In genomic region chr16:78517171-78517570, GRCm38 (mm10) we compare ENCODE assay signal across 19 mouse cellular contexts. TPM values are rescaled to one million over a fixed set of nuclear protein-coding genes. Genes with fewer than 3 reads are reported as not detected.
DNase-seq lines count a peak whose midpoint lies in the region; TF ChIP-seq lines count a peak whose summit lies in the region.
"Had no signal": no experiment of that assay in that cellular context is flagged by ENCODE, and none has a peak within 500 bp of the region (broad histone marks: within the 10 kb centered on the region; RNA-seq: fewer than 3 reads in every experiment).

No protein-coding gene starts in this region.

- no peak for TF ChIP-seq CTCF in cerebellum, adult 2 months (IDR thresholded peaks at IDR 0.05; ENCODE audit: borderline replicate concordance, insufficient read depth, low read depth, low read length)

- TF ChIP-seq POLR2A in cerebellum, adult 2 months (IDR thresholded peaks at IDR 0.05; ENCODE audit: borderline replicate concordance, insufficient read depth, low read length) = no peak

- DNase-seq in ES-CJ7 (ENCODE audit: low read depth, low spot score) (peak; percentile 70), WW6 (ENCODE audit: low read depth, low spot score) (peak; percentile 11)
- DNase-seq in limb, embryonic 10.5 days (ENCODE audit: low spot score) = peak; percentile 7
- DNase-seq in spleen, adult 12 weeks (ENCODE audit: low spot score) = no peak
- no peak for DNase-seq in cerebellum, adult 2 months
- DNase-seq: adrenal gland, adult 8-10 months; adrenal gland, postnatal 14 days; adrenal gland, postnatal 36 days; B cell, adult 2 months; cerebellum, adult 11-12 months; cerebellum, adult 8-10 months; cerebellum, adult 9-11 months; cerebellum, postnatal 14 days had no signal

- H3K4me1 ChIP-seq in limb, embryonic 10.5 days = no peaks in the 10 kb centered on the region
- no peaks in the 10 kb centered on the region for H3K4me1 ChIP-seq in cerebellum, adult 2 months (ENCODE audit: control insufficient read depth, insufficient read depth, low read length)
- H3K4me1 ChIP-seq: embryonic facial prominence, embryonic 13.5 days; embryonic facial prominence, embryonic 15.5 days; forebrain, embryonic 10.5 days; forebrain, embryonic 12.5 days had no signal

- 82% methylated on average over 2 of the region's 2 CpGs for WGBS in limb, embryonic 10.5 days
- WGBS in cerebellum, adult 2 months = 75% methylated on average over 2 of the region's 2 CpGs

- no peaks in the 10 kb centered on the region for H3K9me3 ChIP-seq in limb, embryonic 10.5 days (replicated peaks)
- H3K9me3 ChIP-seq: embryonic facial prominence, embryonic 13.5 days; embryonic facial prominence, embryonic 15.5 days; forebrain, embryonic 10.5 days; forebrain, embryonic 12.5 days had no signal

- no peaks in the 10 kb centered on the region for H3K27me3 ChIP-seq in limb, embryonic 10.5 days (ENCODE audit: low read depth, poor library complexity, severe bottlenecking)
- no peaks in the 10 kb centered on the region for H3K27me3 ChIP-seq in cerebellum, adult 2 months (ENCODE audit: control insufficient read depth, insufficient read depth, low read length)
- H3K27me3 ChIP-seq: CH12.LX; embryonic facial prominence, embryonic 13.5 days; embryonic facial prominence, embryonic 15.5 days; forebrain, embryonic 12.5 days had no signal

- H3K27ac ChIP-seq in limb, embryonic 10.5 days = no peak overlapping the region
- no peak overlapping the region for H3K27ac ChIP-seq in cerebellum, adult 2 months (ENCODE audit: insufficient read depth, low read length)
- H3K27ac ChIP-seq: embryonic facial prominence, embryonic 13.5 days; embryonic facial prominence, embryonic 15.5 days; forebrain, embryonic 10.5 days; forebrain, embryonic 12.5 days had no signal

- no peaks in the 10 kb centered on the region for H3K36me3 ChIP-seq in limb, embryonic 10.5 days
- H3K36me3 ChIP-seq: embryonic facial prominence, embryonic 13.5 days; embryonic facial prominence, embryonic 15.5 days; forebrain, embryonic 10.5 days; forebrain, embryonic 12.5 days had no signal

- no peak overlapping the region for H3K4me3 ChIP-seq in limb, embryonic 10.5 days
- no peak overlapping the region for H3K4me3 ChIP-seq in cerebellum, adult 2 months (replicated peaks; ENCODE audit: insufficient read depth, low read depth, low read length)
- H3K4me3 ChIP-seq: embryonic facial prominence, embryonic 13.5 days; embryonic facial prominence, embryonic 15.5 days; erythroblast, embryonic 14.5 days; forebrain, embryonic 10.5 days; forebrain, embryonic 12.5 days had no signal

RNA-seq across cellular contexts. Expression of gene D16Ertd472e, which starts 59.3 kb away (rescaled TPM):
- polyA plus RNA-seq in limb, embryonic 10.5 days (2016; fragmentation: Nextera tagmentation; extraction: Ambion mirVana) = 23.7 and 24.5 TPM in 2 replicates
- 5.6 and 7.0 TPM in 2 replicates for polyA plus RNA-seq in cerebellum, adult 2 months (2012; rRNA removed)

Comparison
In these comparisons a context has a peak if more than half of its experiments do, and no peak if none do; other contexts are left out.
1. DNase-seq: peak in ES-CJ7 (single experiment), WW6 (single experiment) and limb, embryonic 10.5 days (single experiment); none in spleen, adult 12 weeks (single experiment) and cerebellum, adult 2 months (0 of 2).